8 mouse cellular contexts compared by ENCODE assay signal in the genomic region with DNA sequence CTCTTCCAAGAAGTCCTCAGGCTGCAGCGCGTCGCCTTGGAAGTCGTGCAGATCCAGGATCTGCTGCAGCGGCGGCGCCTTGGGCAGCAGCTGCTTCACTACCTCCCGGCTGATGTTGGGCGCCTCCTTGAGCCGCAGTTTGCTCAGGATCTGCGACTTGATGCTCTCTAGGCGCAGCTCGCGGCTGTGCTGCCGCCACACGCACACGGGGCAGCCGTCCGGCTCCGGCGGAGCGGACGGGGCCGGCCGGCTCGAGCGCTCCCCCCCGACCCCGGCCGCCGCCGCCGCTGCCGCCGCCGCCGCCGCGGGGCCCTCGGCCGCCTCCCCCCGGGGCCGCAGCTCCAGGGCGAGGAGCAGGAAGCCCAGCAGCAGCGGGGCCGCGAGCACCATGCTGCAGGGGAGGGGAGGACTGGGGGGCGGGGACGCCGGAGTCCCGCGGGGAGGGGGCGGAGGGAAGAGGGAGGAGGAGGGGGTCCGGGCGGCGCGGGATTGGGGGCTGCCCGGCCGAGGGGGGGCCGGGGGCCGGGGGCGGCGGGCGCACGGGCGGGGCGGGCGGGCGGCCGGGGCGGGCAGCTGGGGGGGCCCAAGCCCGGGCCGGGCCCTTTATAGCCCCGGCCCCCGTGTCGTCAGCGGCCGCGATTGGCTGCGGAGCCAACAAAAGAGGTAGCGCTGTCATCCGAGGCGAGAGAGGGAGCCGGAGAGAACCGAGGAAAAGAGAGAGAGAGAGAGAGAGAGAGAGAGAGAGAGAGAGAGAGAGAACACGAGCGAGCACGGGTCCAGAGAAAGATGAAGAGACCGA. TPM values are rescaled to one million over a fixed set of nuclear protein-coding genes. Genes with fewer than 3 reads are reported as not detected.
A peak's percentile ranks its signal among the peaks of the same experiment; 100 is the strongest.
DNase-seq lines count a peak whose midpoint lies in the region; ATAC-seq and TF ChIP-seq lines count a peak whose summit lies in the region.

Gdf11 (minus strand) TSS at position 423 of the 799 bp plus-strand sequence.

- TF ChIP-seq CTCF in gastrocnemius, adult 2 months (IDR thresholded peaks at IDR 0.05) = no peak
- no peak for TF ChIP-seq CTCF in embryonic fibroblast, embryonic 13.5 days (IDR thresholded peaks at IDR 0.05; ENCODE audit: borderline replicate concordance, insufficient read depth, low read length)

- WGBS in hindbrain, embryonic 12.5 days = 1% methylated on average over 48 of the region's 89 CpGs
- under 1% methylated on average over 60 of the region's 89 CpGs for WGBS in stomach, embryonic 16.5 days

- peak; percentile 58 for TF ChIP-seq POLR2A in embryonic fibroblast, embryonic 13.5 days (IDR thresholded peaks at IDR 0.05; ENCODE audit: low read depth, low read length)

- H3K9ac ChIP-seq in hindbrain, embryonic 12.5 days = peak within 1 kb of the TSS; percentile 82
- peak within 1 kb of the TSS; percentile 79 for H3K9ac ChIP-seq in stomach, embryonic 16.5 days (ENCODE audit: low read length)

- H3K4me3 ChIP-seq in gastrocnemius, adult 2 months = peak within 1 kb of the TSS; percentile 71
- peak within 1 kb of the TSS; percentile 81 for H3K4me3 ChIP-seq in embryonic fibroblast, embryonic 13.5 days (ENCODE audit: insufficient read depth, low read length)
- H3K4me3 ChIP-seq in hindbrain, embryonic 12.5 days = peak within 1 kb of the TSS; percentile 75
- peak within 1 kb of the TSS; percentile 95 for H3K4me3 ChIP-seq in megakaryocyte, embryonic 14.5 days (replicated peaks)
- peak within 1 kb of the TSS; percentile 77 for H3K4me3 ChIP-seq in stomach, embryonic 16.5 days (replicated peaks; ENCODE audit: low read length)

- ATAC-seq in hindbrain, embryonic 12.5 days (ENCODE audit: low FRiP score) = peak; percentile 88
- peak; percentile 82 for ATAC-seq in stomach, embryonic 16.5 days (ENCODE audit: insufficient read depth, low FRiP score)

- no peaks in the 10 kb centered on the region for H3K9me3 ChIP-seq in hindbrain, embryonic 12.5 days (replicated peaks)
- H3K9me3 ChIP-seq in megakaryocyte, embryonic 14.5 days = no peaks in the 10 kb centered on the region
- H3K9me3 ChIP-seq in stomach, embryonic 16.5 days (replicated peaks; ENCODE audit: control insufficient read depth, low read length) = no peaks in the 10 kb centered on the region

- peak within 1 kb of the TSS; percentile 85 for H3K4me2 ChIP-seq in hindbrain, embryonic 12.5 days (replicated peaks)
- H3K4me2 ChIP-seq in stomach, embryonic 16.5 days (ENCODE audit: low read depth, low read length) = peak within 1 kb of the TSS; percentile 89

- H3K36me3 ChIP-seq in hindbrain, embryonic 12.5 days = peaks cover 17% of the 10 kb centered on the region
- no peaks in the 10 kb centered on the region for H3K36me3 ChIP-seq in megakaryocyte, embryonic 14.5 days (replicated peaks; ENCODE audit: low read length)
- no peaks in the 10 kb centered on the region for H3K36me3 ChIP-seq in stomach, embryonic 16.5 days (ENCODE audit: control insufficient read depth, insufficient read depth, low read length)

- peak; percentile 68 for DNase-seq in gastrocnemius, adult 2 months
- DNase-seq in gastrocnemius, adult 18-20 months (ENCODE audit: low spot score) = no peak
- peak; percentile 84 for DNase-seq in Muller cell, postnatal 12 days (ENCODE audit: inconsistent ontology term)
- peak in 1 of 2 experiments; percentile 49 for DNase-seq in left cerebral cortex, postnatal 25 days (ENCODE audit: low spot score in 2 of 2)

- intact Hi-C loops in gastrocnemius, adult 2 months (cut with DNase I) = no loop called here
- intact Hi-C loops in left cerebral cortex, postnatal 25 days (cut with DNase I) = no loop called here

- peaks cover 4% of the 10 kb centered on the region for H3K4me1 ChIP-seq in embryonic fibroblast, embryonic 13.5 days (ENCODE audit: control insufficient read depth, insufficient read depth, low read length)
- peaks cover 53% of the 10 kb centered on the region for H3K4me1 ChIP-seq in hindbrain, embryonic 12.5 days
- H3K4me1 ChIP-seq in megakaryocyte, embryonic 14.5 days = peaks cover 55% of the 10 kb centered on the region
- peaks cover 25% of the 10 kb centered on the region for H3K4me1 ChIP-seq in stomach, embryonic 16.5 days (ENCODE audit: control insufficient read depth, insufficient read depth, low read length)

- peak within 1 kb of the TSS; percentile 58 for H3K27ac ChIP-seq in gastrocnemius, adult 2 months
- H3K27ac ChIP-seq in embryonic fibroblast, embryonic 13.5 days (ENCODE audit: insufficient read depth, low read length) = peak within 1 kb of the TSS; percentile 8
- H3K27ac ChIP-seq in hindbrain, embryonic 12.5 days = peak within 1 kb of the TSS; percentile 91
- peak within 1 kb of the TSS; percentile 90 for H3K27ac ChIP-seq in stomach, embryonic 16.5 days (ENCODE audit: low read length)

- H3K27me3 ChIP-seq in hindbrain, embryonic 12.5 days = peaks cover 13% of the 10 kb centered on the region
- H3K27me3 ChIP-seq in megakaryocyte, embryonic 14.5 days (replicated peaks) = peaks cover 71% of the 10 kb centered on the region
- H3K27me3 ChIP-seq in stomach, embryonic 16.5 days (ENCODE audit: control insufficient read depth, insufficient read depth, low read length) = no peaks in the 10 kb centered on the region

RNA-seq across cellular contexts. Expression of gene Gdf11, which starts in this region (rescaled TPM):
- 1 to 10 TPM; 4.8 to 5.2 TPM for total RNA-seq in gastrocnemius, adult 2 months (2021)
- total RNA-seq in gastrocnemius, adult 18-20 months (2021) = 1 to 10 TPM; 2.8 to 8.0 TPM
- polyA plus RNA-seq in embryonic fibroblast, embryonic 13.5 days (2011; ENCODE audit: insufficient read length, low read depth, missing spikeins) = 16.3 and 19.4 TPM in 2 replicates
- 10.7 and 11.5 TPM in 2 replicates for polyA plus RNA-seq in hindbrain, embryonic 12.5 days (2016; fragmentation: Nextera tagmentation; extraction: Ambion mirVana)
- 10 to 100 TPM; 12.8 to 14.9 TPM for total RNA-seq in left cerebral cortex, postnatal 25 days (2021)
- 0.18 TPM in 1 of 2 replicates, not detected in the other for polyA plus RNA-seq in megakaryocyte, embryonic 14.5 days (2012; ENCODE audit: insufficient read depth, low replicate concordance)
- 2.8 and 2.9 TPM in 2 replicates for polyA plus RNA-seq in stomach, embryonic 16.5 days (2015; fragmentation: Nextera tagmentation; extraction: Ambion mirVana)

Comparison
In these comparisons a context has a peak if more than half of its experiments do, and no peak if none do; other contexts are left out.
1. H3K27ac ChIP-seq: peak in every context shown above with its lines; median percentile 91 in hindbrain, embryonic 12.5 days; 90 in stomach, embryonic 16.5 days; 58 in gastrocnemius, adult 2 months; 8 in embryonic fibroblast, embryonic 13.5 days.